Mouse (Mus musculus) liver, adult 2 months (tissue): ENCODE measurements at regions not wholly inside any gene's neighbourhood (a gene's known extent, or its start where the extent isn't known, plus 50 kb on each side); places are given as distances from the start of the nearest gene placed in this dataset.

Experiments used
- CTCF ChIP-seq: fragments of 200-500 bp; IDR thresholded peaks from 2 replicates; pipeline ENCODE4 v1.5.1; 2011; ENCODE audit warnings: low read depth, low read length, control low read depth
- POLR2A ChIP-seq: fragments of 200-500 bp; IDR thresholded peaks from 2 replicates; pipeline ENCODE4 v1.6.1; 2011; ENCODE audit warnings: low read length, control low read depth; ENCODE audit not compliant: insufficient read depth; ENCODE audit errors: extremely low read depth

DNA sequence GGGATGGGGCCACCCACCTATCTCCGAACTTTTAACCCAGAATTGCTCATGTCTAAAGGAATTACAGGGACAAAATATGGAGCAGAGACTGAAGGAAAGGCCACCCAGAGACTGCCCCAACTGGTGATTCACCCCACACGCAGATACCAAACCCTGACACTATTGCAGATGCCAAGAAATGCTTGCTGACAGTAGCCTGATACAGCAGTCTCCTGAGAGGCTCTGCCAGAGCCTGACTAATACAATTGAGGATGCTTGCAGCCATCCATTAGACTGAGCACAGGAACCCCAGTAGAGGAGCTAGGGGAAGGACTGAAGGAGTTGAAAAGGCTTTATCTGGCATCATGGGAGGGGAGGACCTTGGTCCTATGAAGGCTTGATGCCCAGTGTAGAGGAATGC, 142.4 kb upstream of the Sdr16c6 start:
- TF ChIP-seq CTCF (no peak), POLR2A (no peak)
